Mouse (Mus musculus) heart, postnatal 0 days (tissue): ENCODE results near the gene St6galnac3. TPM values are rescaled to one million over a fixed set of nuclear protein-coding genes. Genes with fewer than 3 reads are reported as not detected.
A peak's percentile ranks its signal among the peaks of the same experiment; 100 is the strongest.

Experiments used
- ATAC-seq: fragments of 200-750 bp; cut with Nextera tagmentation; 2 replicates; pipeline ENCODE4 v1.8.0; 2017; ENCODE audit warnings: low read depth, moderate number of reproducible peaks, moderate library complexity; ENCODE audit not compliant: insufficient read depth
- DNase-seq: peaks from one replicate; pipeline ENCODE4 v3.0.0-alpha.2; 2016; ENCODE audit warnings: low spot score
- H3K27ac ChIP-seq: fragments of 300-500 bp; sonication (generic); 2 replicates; pipeline ENCODE4 v1.5.1; 2014; ENCODE audit warnings: low read depth, mild to moderate bottlenecking
- H3K27me3 ChIP-seq: fragments of 300-500 bp; sonication (generic); 2 replicates; pipeline ENCODE4 v1.6.1; 2014; ENCODE audit warnings: low read length, mixed read lengths; ENCODE audit not compliant: control insufficient read depth, insufficient read depth
- H3K36me3 ChIP-seq: fragments of 300-500 bp; sonication (generic); replicated peaks from 2 replicates; pipeline ENCODE4 v1.6.1; 2014; ENCODE audit warnings: low read length, mixed read lengths; ENCODE audit not compliant: control insufficient read depth, insufficient read depth
- H3K4me1 ChIP-seq: fragments of 300-500 bp; sonication (generic); 2 replicates; pipeline ENCODE4 v1.6.1; 2014; ENCODE audit warnings: antibody characterized with exemption; ENCODE audit not compliant: control insufficient read depth, insufficient read depth
- H3K4me2 ChIP-seq: fragments of 300-500 bp; sonication (generic); 2 replicates; pipeline ENCODE4 v1.6.1; 2014; ENCODE audit warnings: low read depth, mild to moderate bottlenecking, low read length, moderate library complexity
- H3K4me3 ChIP-seq: fragments of 300-500 bp; sonication (generic); 2 replicates; pipeline ENCODE4 v1.5.1; 2014; ENCODE audit warnings: low read depth, low read length
- H3K9ac ChIP-seq: fragments of 300-500 bp; sonication (generic); replicated peaks from 2 replicates; pipeline ENCODE4 v1.6.1; 2014; ENCODE audit warnings: low read depth, low read length, mixed read lengths
- H3K9me3 ChIP-seq: fragments of 300-500 bp; sonication (generic); replicated peaks from 2 replicates; pipeline ENCODE4 v1.6.1; 2016; ENCODE audit warnings: low read length; ENCODE audit not compliant: control insufficient read depth
- CTCF ChIP-seq: IDR thresholded peaks from 2 replicates; pipeline ENCODE4 v1.5.1; 2016; ENCODE audit warnings: antibody characterized with exemption, control low read depth, low read depth
- EP300 ChIP-seq: IDR thresholded peaks from 2 replicates; pipeline ENCODE4 v1.6.1; 2016; ENCODE audit warnings: antibody characterized with exemption, low read depth
- whole genome bisulfite sequencing: fragments of 180-500 bp; shearing (Covaris S2); extraction: QIAGEN DNeasy Blood & Tissue Kit; methylation state at CpG from one replicate; pipeline ENCODE4 v1.1.7; 2014; 5-methylcytosine and 5-hydroxymethylcytosine counted together
- polyA plus RNA-seq: library from polyadenylated mRNA; unstranded; fragments of >200 nt; fragmentation: Nextera tagmentation; extraction: Ambion mirVana; gene quantifications from 2 replicates; pipeline ENCODE4 v1.2.1, GENCODE M21; 2015
- total RNA-seq: library from RNA; depleted of rRNA; stranded (reverse); fragments of >200 nt; gene quantifications from 2 replicates; pipeline ENCODE4 v1.2.3, GENCODE M21; 2014; ENCODE audit warnings: low replicate concordance

St6galnac3 gene
- total and polyA plus RNA-seq, 2 experiments from 2014 or later: 9.7 to 22.5 TPM

- DNase-seq (no peak), ATAC-seq (no peak)
- Histone ChIP-seq H3K9ac (no peak overlapping the region), H3K4me2 (no peak overlapping the region), H3K9me3 (no peaks in the 10 kb centered on the region), H3K4me3 (no peak overlapping the region), H3K27me3 (no peaks in the 10 kb centered on the region), H3K4me1 (no peaks in the 10 kb centered on the region), H3K36me3 (no peaks in the 10 kb centered on the region), H3K27ac (no peak overlapping the region)
- 53% methylated on average over 3 of the region's 3 CpGs for WGBS
- TF ChIP-seq CTCF (peak; percentile 63), EP300 (no peak)
These were observed 223.6 kb downstream of the St6galnac3 start for GRCm38 (mm10) chr3:153501333-153501877.

DNA sequence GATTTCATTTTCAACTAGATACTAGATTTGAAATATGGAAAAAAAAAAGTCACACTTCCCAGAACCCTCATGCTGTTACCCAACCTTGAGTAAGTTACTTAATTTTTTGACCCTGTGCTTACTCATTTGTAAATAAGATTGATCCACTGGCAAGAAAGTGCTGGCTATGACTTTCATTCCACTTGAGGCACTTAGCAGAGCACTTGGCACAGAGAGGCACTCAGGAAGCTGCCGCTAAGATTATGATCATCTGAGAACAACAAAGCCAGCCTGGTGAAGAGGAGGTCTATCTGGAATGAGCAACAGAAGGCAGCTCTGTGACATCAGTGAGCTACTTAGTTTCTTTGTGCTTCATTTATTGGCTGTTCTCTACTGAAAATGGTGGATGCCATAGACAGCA is 232.0 kb downstream of the St6galnac3 start:
- Histone ChIP-seq H3K9ac (no peak overlapping the region), H3K9me3 (no peaks in the 10 kb centered on the region), H3K27me3 (no peaks in the 10 kb centered on the region), H3K4me3 (no peak overlapping the region), H3K4me1 (no peaks in the 10 kb centered on the region), H3K36me3 (no peaks in the 10 kb centered on the region), H3K27ac (no peak overlapping the region), H3K4me2 (no peak overlapping the region)
- no peak for DNase-seq
- no peak for ATAC-seq
- TF ChIP-seq CTCF (no peak), EP300 (no peak)
- WGBS: 17% methylated on average over 1 of the region's 1 CpGs

- H3K27me3 ChIP-seq: no peaks in the 10 kb centered on the region
- H3K27ac ChIP-seq: no peak overlapping the region
- H3K9ac ChIP-seq: no peak overlapping the region
- no peaks in the 10 kb centered on the region for H3K36me3 ChIP-seq
- ATAC-seq: no peak
- no peak overlapping the region for H3K4me3 ChIP-seq
- H3K4me1 ChIP-seq: 0 out of 2 replicates have a peak, but pooled peaks cover 5% of the 10 kb centered on the region
- WGBS: 78% methylated on average over 9 of the region's 9 CpGs
- TF ChIP-seq EP300: no peak
- no peak for TF ChIP-seq CTCF
- no peak overlapping the region for H3K4me2 ChIP-seq
- H3K9me3 ChIP-seq: no peaks in the 10 kb centered on the region
- no peak for DNase-seq
These were observed 235.3 kb downstream of the St6galnac3 start for GRCm38 (mm10) chr3:153489718-153490117.

DNA sequence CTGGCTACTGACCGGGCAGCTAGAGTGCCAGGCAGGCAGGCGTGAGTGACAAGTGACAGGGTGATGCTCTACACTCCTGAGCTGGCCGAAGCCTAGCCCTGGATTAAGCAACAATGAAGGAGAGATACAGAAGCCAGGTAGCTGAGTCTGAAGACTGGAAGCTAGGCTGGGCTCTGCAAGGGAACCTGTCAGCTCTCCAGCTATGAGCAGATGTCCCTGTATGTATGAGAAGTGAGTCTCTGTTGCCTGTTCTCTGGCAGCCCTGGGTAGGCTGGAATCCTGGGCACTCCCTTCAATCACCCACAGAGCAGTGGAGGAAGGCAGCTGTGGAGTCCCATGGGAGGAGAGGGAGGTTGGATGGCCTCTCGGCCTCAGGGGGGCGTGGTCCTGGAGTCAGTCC is 236.0 kb downstream of the St6galnac3 start:
- H3K27me3 ChIP-seq: no peaks in the 10 kb centered on the region
- no peak overlapping the region for H3K4me2 ChIP-seq
- peaks cover 11% of the 10 kb centered on the region; the same call in 1 of the 2 replicates for H3K4me1 ChIP-seq
- no peaks in the 10 kb centered on the region for H3K36me3 ChIP-seq
- TF ChIP-seq EP300: no peak
- TF ChIP-seq CTCF: no peak
- H3K9ac ChIP-seq: no peak overlapping the region
- no peak for ATAC-seq
- no peak overlapping the region for H3K4me3 ChIP-seq
- no peaks in the 10 kb centered on the region for H3K9me3 ChIP-seq
- 57% methylated on average over 5 of the region's 5 CpGs for WGBS
- H3K27ac ChIP-seq: no peak overlapping the region
- no peak for DNase-seq

DNA sequence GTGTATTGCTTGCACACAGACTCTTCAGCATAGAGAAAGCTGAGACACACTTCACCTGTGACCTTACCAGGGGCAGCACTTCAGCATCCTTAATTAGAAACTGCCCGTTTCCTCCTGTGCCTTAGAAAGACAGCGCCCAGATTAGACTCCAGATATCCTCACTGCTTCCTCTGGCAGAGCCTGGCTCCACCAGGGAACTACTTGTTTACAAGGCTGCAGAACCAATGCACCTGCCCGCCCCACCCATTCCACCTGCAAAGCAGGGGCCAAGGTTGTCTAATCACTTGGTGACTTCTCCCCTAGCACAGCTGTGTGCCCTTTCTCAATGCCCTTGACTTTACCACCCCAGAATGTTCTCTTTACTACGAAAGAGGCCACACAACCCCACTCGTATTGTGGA is 239.8 kb downstream of the St6galnac3 start:
- 66% methylated on average over 5 of the region's 5 CpGs for WGBS
- ATAC-seq: no peak
- Histone ChIP-seq H3K27ac (no peak overlapping the region), H3K9me3 (no peaks in the 10 kb centered on the region), H3K4me2 (no peak overlapping the region), H3K4me1 (peaks cover 11% of the 10 kb centered on the region; the same call in 1 of the 2 replicates), H3K4me3 (no peak overlapping the region), H3K9ac (no peak overlapping the region), H3K36me3 (no peaks in the 10 kb centered on the region), H3K27me3 (no peaks in the 10 kb centered on the region)
- no peak for DNase-seq
- TF ChIP-seq CTCF (no peak), EP300 (no peak)

GRCm38 (mm10) chr3:153484701-153485100 is 240.3 kb downstream of the St6galnac3 start:
- 35% methylated on average over 7 of the region's 7 CpGs for WGBS
- H3K9ac ChIP-seq: no peak overlapping the region
- H3K4me2 ChIP-seq: no peak overlapping the region
- H3K36me3 ChIP-seq: no peaks in the 10 kb centered on the region
- no peak overlapping the region for H3K4me3 ChIP-seq
- ATAC-seq (no peak), DNase-seq (peak; percentile 8)
- no peak overlapping the region for H3K27ac ChIP-seq
- H3K27me3 ChIP-seq: no peaks in the 10 kb centered on the region
- peaks cover 11% of the 10 kb centered on the region; the same call in 1 of the 2 replicates for H3K4me1 ChIP-seq
- TF ChIP-seq EP300 (no peak), CTCF (no peak)
- H3K9me3 ChIP-seq: no peaks in the 10 kb centered on the region
